Mouse (Mus musculus): ENCODE measurements around the gene Wdr54.

Gene Wdr54

GRCm38 (mm10) chr6:83159456-83159855 lies 3.3 kb upstream of the Wdr54 start:
- DNase-seq: peak in 1 of 2 experiments; percentile 56

GRCm38 (mm10) chr6:83155552-83156238 lies 502 bp downstream of the Wdr54 start:
- DNase-seq: no peak

GRCm38 (mm10) chr6:83153485-83153884 lies 2.7 kb downstream of the Wdr54 start:
- DNase-seq: no peak

GRCm38 (mm10) chr6:83153038-83153437 lies 3.2 kb downstream of the Wdr54 start:
- no peak for DNase-seq

GRCm38 (mm10) chr6:83151721-83152120 lies 4.5 kb downstream of the Wdr54 start:
- no peak for DNase-seq

GRCm38 (mm10) chr6:83147280-83147679 lies 8.9 kb downstream of the Wdr54 start:
- DNase-seq: no peak

GRCm38 (mm10) chr6:83145805-83146204 lies 10.4 kb downstream of the Wdr54 start:
- DNase-seq: no peak

GRCm38 (mm10) chr6:83145209-83145608 lies 11.0 kb downstream of the Wdr54 start:
- DNase-seq: no peak

- no peak for DNase-seq
These were observed 13.3 kb downstream of the Wdr54 start for GRCm38 (mm10) chr6:83142886-83143285.

- peak in 1 of 2 experiments; percentile 33 for DNase-seq
These were observed 13.9 kb downstream of the Wdr54 start for GRCm38 (mm10) chr6:83142211-83142731.

- peak in 1 of 2 experiments; percentile 50 for DNase-seq
These were observed 14.6 kb downstream of the Wdr54 start for GRCm38 (mm10) chr6:83141636-83142035.

GRCm38 (mm10) chr6:83140044-83140443 lies 16.2 kb downstream of the Wdr54 start:
- DNase-seq: no peak

GRCm38 (mm10) chr6:83138056-83138455 lies 18.1 kb downstream of the Wdr54 start:
- DNase-seq: peak in 1 of 2 experiments; percentile 36

GRCm38 (mm10) chr6:83137576-83137950 lies 18.6 kb downstream of the Wdr54 start:
- peak; percentile 92 to 96 for DNase-seq

- DNase-seq: peak; percentile 69 to 80
These were observed 19.2 kb downstream of the Wdr54 start for GRCm38 (mm10) chr6:83136881-83137575.

- peak in 1 of 2 experiments; percentile 33 for DNase-seq
These were observed 19.8 kb downstream of the Wdr54 start for GRCm38 (mm10) chr6:83136291-83136880.

- DNase-seq: peak; percentile 77 to 87
These were observed 20.5 kb downstream of the Wdr54 start for GRCm38 (mm10) chr6:83135571-83136161.

GRCm38 (mm10) chr6:83134951-83135513 lies 21.2 kb downstream of the Wdr54 start, which contains the start of gene Rtkn:
TSS of gene Rtkn (plus strand) at chr6:83135463.
- peak; percentile 63 to 76 for DNase-seq

- DNase-seq: peak; percentile 60 to 71
These were observed 22.0 kb downstream of the Wdr54 start for GRCm38 (mm10) chr6:83134226-83134625.

GRCm38 (mm10) chr6:83132176-83132919 lies 23.8 kb downstream of the Wdr54 start:
- peak; percentile 33 to 46 for DNase-seq

- DNase-seq: peak; percentile 73 to 88
These were observed 24.6 kb downstream of the Wdr54 start for GRCm38 (mm10) chr6:83131469-83132034.

GRCm38 (mm10) chr6:83127419-83127818 lies 28.8 kb downstream of the Wdr54 start:
- DNase-seq: no peak
